Mouse (Mus musculus) embryonic facial prominence, embryonic 15.5 days (tissue): ENCODE measurements at regions not wholly inside any gene's neighbourhood (a gene's known extent, or its start where the extent isn't known, plus 50 kb on each side); places are given as distances from the start of the nearest gene placed in this dataset.
"Not testable (repeated sequence)": the region's sequence is repeated elsewhere in the genome, so short reads cannot be mapped to it uniquely, and the experiment has no call there.

ENCODE experiments used
- ATAC-seq: fragments of 200-750 bp; cut with Nextera tagmentation; 2 replicates; pipeline ENCODE4 v1.8.0; 2017; ENCODE audit warnings: low read depth, moderate TSS enrichment; ENCODE audit not compliant: insufficient number of reproducible peaks, low FRiP score, low TSS enrichment
- H3K27ac ChIP-seq: fragments of 300-500 bp; sonication (generic); replicated peaks from 2 replicates; pipeline ENCODE4 v1.5.1; 2015; ENCODE audit warnings: mild to moderate bottlenecking, inconsistent platforms
- H3K27me3 ChIP-seq: fragments of 300-500 bp; sonication (generic); 2 replicates; pipeline ENCODE4 v1.6.1; 2015; ENCODE audit warnings: inconsistent platforms
- H3K36me3 ChIP-seq: fragments of 300-500 bp; sonication (generic); 2 replicates; pipeline ENCODE4 v1.6.1; 2015; ENCODE audit warnings: mild to moderate bottlenecking, inconsistent platforms
- H3K4me1 ChIP-seq: fragments of 300-500 bp; sonication (generic); 2 replicates; pipeline ENCODE4 v1.6.1; 2015; ENCODE audit warnings: inconsistent platforms
- H3K4me2 ChIP-seq: fragments of 300-500 bp; sonication (generic); replicated peaks from 2 replicates; pipeline ENCODE4 v1.6.1; 2015; ENCODE audit warnings: mild to moderate bottlenecking, inconsistent platforms
- H3K4me3 ChIP-seq: fragments of 300-500 bp; sonication (generic); replicated peaks from 2 replicates; pipeline ENCODE4 v1.5.1; 2015; ENCODE audit warnings: mild to moderate bottlenecking, inconsistent platforms
- H3K9ac ChIP-seq: fragments of 300-500 bp; sonication (generic); 2 replicates; pipeline ENCODE4 v1.6.1; 2015; ENCODE audit warnings: inconsistent platforms
- H3K9me3 ChIP-seq: fragments of 300-500 bp; sonication (generic); replicated peaks from 2 replicates; pipeline ENCODE4 v1.6.1; 2016; ENCODE audit warnings: inconsistent platforms
- WGBS: fragments of 180-500 bp; shearing (Covaris S2); methylation state at CpG from one replicate; pipeline ENCODE4 v1.1.7; 2015; 5-methylcytosine and 5-hydroxymethylcytosine counted together

DNA sequence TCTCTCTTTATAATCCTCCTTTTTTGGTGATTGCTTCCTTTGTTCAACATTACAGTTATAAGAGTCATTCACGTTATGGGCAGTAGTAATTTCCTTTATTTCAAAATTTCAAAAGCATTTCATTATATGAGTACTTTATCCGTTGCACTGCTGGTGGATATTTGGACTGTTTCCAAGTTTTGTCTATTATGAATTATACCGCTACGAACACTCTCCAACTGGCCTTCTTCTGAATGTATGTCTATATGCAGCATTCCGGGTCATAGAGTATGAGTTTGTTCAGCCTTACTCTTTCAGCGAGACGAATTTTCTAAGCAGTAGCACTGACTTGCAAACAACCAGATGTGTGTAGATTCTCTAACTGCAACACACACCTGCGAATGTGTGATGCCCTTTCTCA, 57.8 kb downstream of the Dusp6 start:
- 70% methylated on average over 8 of the region's 8 CpGs for WGBS
- no peaks in the 10 kb centered on the region for H3K9me3 ChIP-seq
- ATAC-seq, result no peak
- H3K27ac ChIP-seq, result no peak overlapping the region
- H3K4me2 ChIP-seq, result no peak overlapping the region
- no peaks in the 10 kb centered on the region for H3K4me1 ChIP-seq
- no peaks in the 10 kb centered on the region for H3K27me3 ChIP-seq
- H3K36me3 ChIP-seq, result no peaks in the 10 kb centered on the region
- H3K4me3 ChIP-seq, result no peak overlapping the region
- H3K9ac ChIP-seq, result no peak overlapping the region

DNA sequence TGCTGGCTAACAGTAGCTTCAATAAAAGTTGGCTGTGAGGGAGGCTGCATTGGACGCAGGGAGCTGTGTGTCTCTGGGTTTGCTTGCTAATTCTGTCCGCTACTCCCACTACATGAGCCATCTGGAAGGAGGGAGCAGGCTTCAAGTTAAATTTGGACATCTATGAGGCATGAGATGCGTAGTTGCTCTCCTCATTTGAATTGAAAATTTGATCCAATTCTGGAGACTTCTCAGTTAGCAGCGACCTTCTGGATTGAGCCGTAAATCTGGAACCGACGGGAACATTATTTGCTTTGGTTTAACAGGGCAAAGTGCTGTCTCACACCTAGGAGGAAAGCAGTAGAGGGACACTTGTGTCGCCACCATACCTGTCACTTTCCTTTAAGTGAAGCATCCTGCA, 60.3 kb downstream of the Dusp6 start:
- Histone ChIP-seq H3K36me3 (no peaks in the 10 kb centered on the region), H3K4me2 (no peak overlapping the region), H3K27ac (no peak overlapping the region), H3K27me3 (no peaks in the 10 kb centered on the region), H3K4me3 (no peak overlapping the region), H3K9me3 (no peaks in the 10 kb centered on the region), H3K4me1 (no peaks in the 10 kb centered on the region), H3K9ac (no peak overlapping the region)
- WGBS, result 83% methylated on average over 8 of the region's 8 CpGs
- ATAC-seq, result no peak

DNA sequence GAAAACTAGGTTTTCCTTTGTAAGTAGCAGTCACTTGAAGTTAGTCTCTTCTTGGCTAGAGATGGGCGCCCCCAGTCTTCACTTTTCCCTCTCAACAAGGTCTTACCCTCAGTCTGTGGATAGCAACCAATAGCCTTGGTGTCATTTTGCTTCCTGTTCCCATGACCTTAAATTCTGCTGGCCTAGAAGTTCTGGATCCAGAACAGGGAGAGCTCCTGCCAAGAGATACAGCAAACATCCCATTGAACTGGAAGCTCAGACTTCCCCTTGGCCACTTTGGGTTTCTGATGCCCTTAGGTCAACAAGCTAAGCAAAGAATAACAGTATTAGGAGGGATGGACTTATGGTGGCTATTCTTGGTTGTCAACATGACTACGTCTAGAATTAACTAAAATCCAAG, 64.5 kb downstream of the Dusp6 start:
- H3K9me3 ChIP-seq, result no peaks in the 10 kb centered on the region
- no peak overlapping the region for H3K27ac ChIP-seq
- no peaks in the 10 kb centered on the region for H3K4me1 ChIP-seq
- H3K27me3 ChIP-seq, result no peaks in the 10 kb centered on the region
- H3K9ac ChIP-seq, result no peak overlapping the region
- H3K4me2 ChIP-seq, result no peak overlapping the region
- no peaks in the 10 kb centered on the region for H3K36me3 ChIP-seq
- 90% methylated on average over 2 of the region's 2 CpGs for WGBS
- ATAC-seq, result no peak
- H3K4me3 ChIP-seq, result no peak overlapping the region

DNA sequence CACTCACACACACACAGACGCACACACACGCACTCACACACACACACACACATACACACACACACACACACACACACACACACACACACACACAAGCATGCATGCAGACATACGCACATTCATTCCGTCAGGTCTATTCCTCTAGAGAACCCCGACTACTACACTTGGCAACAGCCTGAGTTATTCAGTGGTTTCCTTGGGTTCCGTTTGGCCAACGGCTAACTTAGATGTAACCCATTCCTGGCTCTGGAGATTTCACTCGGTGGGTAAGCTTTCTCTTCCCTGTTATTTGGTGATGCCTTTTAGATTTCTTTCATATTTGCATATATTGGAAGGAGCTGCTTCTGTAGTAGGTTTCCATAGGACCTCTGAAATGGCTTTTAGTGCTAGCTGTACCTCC, 65.5 kb downstream of the Dusp6 start:
- ATAC-seq, result no peak
- H3K9me3 ChIP-seq, result no peaks in the 10 kb centered on the region
- WGBS, result 71% methylated on average over 8 of the region's 8 CpGs
- H3K36me3 ChIP-seq, result no peaks in the 10 kb centered on the region
- H3K4me2 ChIP-seq, result no peak overlapping the region
- H3K27me3 ChIP-seq, result no peaks in the 10 kb centered on the region
- no peak overlapping the region for H3K27ac ChIP-seq
- no peaks in the 10 kb centered on the region for H3K4me1 ChIP-seq
- H3K4me3 ChIP-seq, result no peak overlapping the region
- H3K9ac ChIP-seq, result no peak overlapping the region

DNA sequence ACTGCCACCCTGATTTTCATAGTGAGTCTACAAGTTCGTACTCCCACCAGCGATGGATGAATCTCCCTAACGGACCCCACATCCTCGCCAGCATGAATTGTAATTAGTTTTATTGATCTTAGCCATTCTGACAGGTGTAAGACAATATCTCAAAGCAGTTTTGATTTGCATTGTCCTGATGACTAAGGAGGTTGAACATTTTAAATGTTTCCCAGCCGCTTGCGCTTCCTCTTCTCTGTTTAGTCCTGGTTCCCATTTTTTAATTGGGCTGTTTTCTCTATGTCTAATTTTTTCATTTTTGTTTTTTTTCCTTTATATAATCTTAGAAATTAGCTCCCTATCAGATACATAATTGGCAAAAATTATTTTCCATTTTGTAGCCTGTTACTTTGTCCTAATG, 66.4 kb downstream of the Dusp6 start:
- Histone ChIP-seq H3K36me3 (no peaks in the 10 kb centered on the region), H3K4me1 (no peaks in the 10 kb centered on the region), H3K9me3 (no peaks in the 10 kb centered on the region), H3K4me2 (no peak overlapping the region), H3K27ac (no peak overlapping the region), H3K4me3 (no peak overlapping the region), H3K9ac (no peak overlapping the region), H3K27me3 (no peaks in the 10 kb centered on the region)
- no peak for ATAC-seq
- 85% methylated on average over 6 of the region's 6 CpGs for WGBS

DNA sequence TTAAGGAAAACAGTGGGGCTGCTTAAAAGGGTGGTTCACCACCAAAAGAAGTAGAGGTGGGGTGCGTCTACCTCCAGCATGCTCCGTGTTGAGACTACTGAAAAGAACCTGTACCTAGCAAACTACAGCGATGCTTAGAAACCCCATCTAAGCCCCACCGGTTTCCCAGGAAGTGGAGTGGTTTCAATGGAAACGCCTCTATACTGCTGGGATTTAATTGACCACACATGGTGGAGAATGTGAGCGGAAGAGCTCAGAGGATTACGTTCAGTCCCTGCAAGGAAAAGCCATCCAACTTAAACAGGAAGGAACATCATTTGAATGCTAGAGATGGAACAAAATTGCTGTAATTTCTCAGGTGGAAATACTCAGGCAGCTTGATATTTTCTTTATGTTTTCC, 67.5 kb downstream of the Dusp6 start:
- Histone ChIP-seq H3K9me3 (no peaks in the 10 kb centered on the region), H3K4me3 (no peak overlapping the region), H3K4me1 (no peaks in the 10 kb centered on the region), H3K9ac (no peak overlapping the region), H3K4me2 (no peak overlapping the region), H3K27ac (no peak overlapping the region), H3K27me3 (no peaks in the 10 kb centered on the region), H3K36me3 (no peaks in the 10 kb centered on the region)
- 22% methylated on average over 7 of the region's 7 CpGs for WGBS
- no peak for ATAC-seq

DNA sequence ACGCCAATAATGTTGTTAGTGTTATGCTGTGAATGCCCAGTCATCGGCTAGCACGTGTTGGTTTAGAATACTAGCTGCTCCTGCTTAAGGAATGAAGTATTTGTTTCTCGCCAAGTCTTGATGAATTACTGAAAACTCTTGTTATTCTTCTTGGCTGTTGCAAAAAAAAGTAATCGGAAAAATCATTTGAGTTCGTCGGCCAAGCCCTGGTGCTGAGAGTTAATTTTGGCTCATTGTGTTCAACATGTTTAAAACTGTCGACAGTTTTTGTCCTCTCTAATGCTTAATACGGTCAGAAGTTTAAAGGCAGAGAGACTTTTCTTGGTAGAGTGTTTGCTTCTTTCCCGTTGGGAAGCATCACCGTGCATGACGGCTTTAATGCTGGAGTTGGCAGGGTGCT, 68.8 kb downstream of the Dusp6 start:
- ATAC-seq, result no peak
- H3K27ac ChIP-seq, result no peak overlapping the region
- H3K27me3 ChIP-seq, result no peaks in the 10 kb centered on the region
- no peaks in the 10 kb centered on the region for H3K36me3 ChIP-seq
- H3K9me3 ChIP-seq, result no peaks in the 10 kb centered on the region
- H3K4me1 ChIP-seq, result no peaks in the 10 kb centered on the region
- WGBS, result 73% methylated on average over 12 of the region's 12 CpGs
- no peak overlapping the region for H3K4me2 ChIP-seq
- H3K9ac ChIP-seq, result no peak overlapping the region
- no peak overlapping the region for H3K4me3 ChIP-seq

DNA sequence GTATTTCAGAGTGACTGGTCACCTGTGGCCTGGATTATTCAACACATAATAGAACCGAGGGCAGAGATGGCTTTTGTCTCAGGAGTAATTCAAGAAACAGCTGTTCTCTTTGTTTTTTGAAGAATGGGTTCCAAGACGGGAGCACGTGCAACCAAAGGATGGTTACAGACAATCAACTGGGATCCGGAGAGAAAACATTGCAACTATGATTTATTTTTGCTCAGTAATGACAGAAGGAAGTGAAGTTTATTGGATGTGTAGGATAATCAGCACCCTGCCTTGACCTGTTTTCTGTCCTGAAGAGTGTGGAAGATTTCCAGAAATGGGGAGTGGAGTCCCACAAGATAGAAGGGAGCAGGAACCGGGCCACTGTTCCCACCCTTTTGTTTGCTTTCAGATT, 70.8 kb downstream of the Dusp6 start:
- no peak overlapping the region for H3K27ac ChIP-seq
- no peaks in the 10 kb centered on the region for H3K27me3 ChIP-seq
- no peaks in the 10 kb centered on the region for H3K36me3 ChIP-seq
- H3K9ac ChIP-seq, result no peak overlapping the region
- no peak for ATAC-seq
- 76% methylated on average over 5 of the region's 5 CpGs for whole genome bisulfite sequencing
- no peak overlapping the region for H3K4me3 ChIP-seq
- no peaks in the 10 kb centered on the region for H3K9me3 ChIP-seq
- H3K4me1 ChIP-seq, result no peaks in the 10 kb centered on the region
- H3K4me2 ChIP-seq, result no peak overlapping the region

DNA sequence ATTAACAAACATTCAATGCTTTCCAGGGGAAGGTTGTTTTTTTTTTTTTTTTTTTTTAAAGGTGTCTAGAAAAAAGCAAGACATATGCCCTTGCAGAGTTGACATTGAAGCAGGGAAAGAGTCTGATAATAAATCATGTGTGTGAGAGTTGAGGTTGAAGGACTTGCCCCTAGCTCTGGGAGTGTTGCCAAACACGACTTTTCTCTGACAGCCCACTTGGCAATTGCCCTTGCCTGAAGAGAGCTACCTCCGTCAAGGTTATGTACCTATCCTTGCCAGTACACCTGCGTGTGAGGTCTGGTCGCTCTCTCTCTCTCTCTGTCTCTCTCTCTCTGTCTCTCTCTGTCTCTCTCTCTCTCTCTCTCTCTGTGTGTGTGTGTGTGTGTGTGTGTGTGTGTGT, 73.1 kb downstream of the Dusp6 start:
- 78% methylated on average over 4 of the region's 4 CpGs for WGBS

DNA sequence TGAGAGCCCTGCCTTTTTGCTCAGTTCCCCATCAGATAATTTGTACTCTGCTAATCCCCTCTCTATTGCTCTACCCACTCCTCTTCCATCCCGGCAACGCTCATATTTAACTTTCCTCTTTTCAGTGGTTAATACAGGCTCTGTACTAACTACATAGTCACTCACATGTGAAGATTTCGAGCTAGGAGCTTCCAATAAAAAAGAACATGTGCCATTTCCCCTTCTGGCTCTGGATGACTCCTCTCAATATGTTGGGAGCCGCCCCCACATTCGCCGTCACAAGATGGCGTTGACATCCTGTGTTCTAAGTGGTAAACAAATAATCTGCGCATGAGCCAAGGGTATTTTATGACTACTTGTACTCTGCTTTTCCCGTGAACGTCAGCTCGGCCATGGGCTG, 75.8 kb downstream of the Dusp6 start:
- not testable (repeated sequence) for ATAC-seq, H3K4me1 ChIP-seq, H3K36me3 ChIP-seq, H3K4me2 ChIP-seq, H3K9me3 ChIP-seq, H3K9ac ChIP-seq, H3K27ac ChIP-seq, H3K27me3 ChIP-seq, H3K4me3 ChIP-seq
- WGBS, result 93% methylated on average over 8 of the region's 11 CpGs

More for the DNA sequence above, 73.1 kb downstream of the Dusp6 start:
- Histone ChIP-seq H3K27me3 (no peaks in the 10 kb centered on the region), H3K4me2 (no peak overlapping the region), H3K36me3 (no peaks in the 10 kb centered on the region), H3K9me3 (no peaks in the 10 kb centered on the region), H3K27ac (no peak overlapping the region), H3K4me1 (no peaks in the 10 kb centered on the region), H3K4me3 (no peak overlapping the region), H3K9ac (no peak overlapping the region)
- no peak for ATAC-seq

DNA sequence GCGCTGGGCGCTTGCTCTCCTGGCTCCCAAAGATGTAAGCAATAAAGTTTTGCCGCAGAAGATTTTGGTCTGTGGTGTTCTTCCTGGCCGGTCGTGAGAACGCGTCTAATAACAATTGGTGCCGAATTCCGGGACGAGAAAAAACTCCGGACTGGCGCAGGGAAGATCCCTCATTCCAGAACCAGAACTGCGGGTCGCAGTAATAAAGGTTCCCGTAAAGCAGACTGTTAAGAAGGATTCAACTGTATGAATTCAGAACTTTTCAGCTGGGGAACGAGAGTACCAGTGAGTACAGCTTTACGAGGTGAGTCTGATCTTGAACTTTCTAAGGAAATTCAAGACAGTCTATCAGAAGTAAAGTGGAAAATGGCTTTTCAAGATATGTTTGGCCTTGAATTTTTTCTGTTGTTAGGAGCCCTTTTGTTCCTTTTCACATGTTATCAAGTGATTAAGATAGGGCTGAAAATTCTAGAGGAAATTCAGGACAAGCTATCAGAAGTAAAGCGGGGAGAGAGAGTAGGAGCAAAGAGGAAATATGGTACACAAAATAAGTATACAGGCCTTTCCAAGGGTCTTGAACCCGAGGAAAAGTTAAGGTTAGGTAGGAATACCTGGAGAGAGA, 76.4 kb downstream of the Dusp6 start:
- not testable (repeated sequence) for H3K9ac ChIP-seq, H3K4me2 ChIP-seq, H3K36me3 ChIP-seq, H3K27me3 ChIP-seq, H3K9me3 ChIP-seq, H3K27ac ChIP-seq, ATAC-seq, H3K4me1 ChIP-seq, H3K4me3 ChIP-seq
- WGBS, result 95% methylated on average over 14 of the region's 19 CpGs

DNA sequence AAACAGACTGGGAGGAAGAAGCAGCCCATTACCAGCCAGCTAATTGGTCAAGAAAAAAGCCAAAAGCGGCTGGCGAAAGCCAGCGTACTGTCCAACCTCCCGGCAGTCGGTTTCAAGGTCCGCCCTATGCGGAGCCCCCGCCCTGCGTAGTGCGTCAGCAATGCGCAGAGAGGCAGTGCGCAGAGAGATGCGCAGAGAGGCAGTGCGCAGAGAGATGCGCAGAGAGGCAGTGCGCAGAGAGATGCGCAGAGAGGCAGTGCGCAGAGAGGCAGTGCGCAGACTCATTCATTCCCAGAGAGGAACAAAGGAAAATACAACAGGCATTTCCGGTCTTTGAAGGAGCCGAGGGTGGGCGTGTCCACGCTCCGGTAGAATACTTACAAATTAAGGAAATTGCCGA, 77.0 kb downstream of the Dusp6 start:
- not testable (repeated sequence) for H3K27ac ChIP-seq, H3K36me3 ChIP-seq, H3K4me1 ChIP-seq, H3K9ac ChIP-seq, H3K27me3 ChIP-seq, H3K4me2 ChIP-seq, H3K9me3 ChIP-seq, ATAC-seq, H3K4me3 ChIP-seq
- no CpG with 5 or more reads among the region's 25 CpGs for whole genome bisulfite sequencing
